Mouse (Mus musculus): ENCODE data around the gene Gcnt4.

DNA sequence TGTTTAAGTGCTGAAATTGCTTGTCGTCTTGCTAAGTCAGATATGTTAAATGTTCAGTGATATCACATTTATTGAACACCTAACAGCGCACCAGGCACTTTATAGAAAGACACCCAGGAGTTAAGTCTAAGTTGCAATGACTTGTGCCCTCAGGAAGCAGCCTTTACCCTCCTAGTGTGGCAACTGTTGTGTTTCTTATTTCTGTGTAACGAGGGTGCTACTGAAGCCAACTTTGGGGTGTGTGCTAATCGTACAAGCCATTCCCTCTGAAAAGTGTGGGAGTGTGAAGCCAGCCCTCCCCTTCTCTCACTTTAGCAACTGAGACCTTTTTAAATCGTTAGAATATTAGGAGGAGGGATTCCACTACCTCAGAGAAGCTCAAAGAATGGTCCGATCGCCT, 23.2 kb downstream of the Gcnt4 start:
- no peak for TF ChIP-seq CTCF (IDR thresholded peaks at IDR 0.05; ENCODE audit: borderline replicate concordance, insufficient read depth, low read depth, low read length)
- TF ChIP-seq POLR2A (IDR thresholded peaks at IDR 0.05; ENCODE audit: borderline replicate concordance, insufficient read depth, low read length), result no peak

All from cerebellum, adult 2 months (tissue).